Mouse (Mus musculus): ENCODE measurements around the gene Nanos3. TPM values are rescaled to one million over a fixed set of nuclear protein-coding genes. Genes with fewer than 3 reads are reported as not detected.

The Nanos3 gene
- 0.19 and 0.23 TPM in 2 replicates for polyA plus RNA-seq (2012; rRNA removed; ENCODE audit: low replicate concordance)

GRCm38 (mm10) chr8:84185117-84185516, at the start of gene Nanos3:
Gene Nanos3, minus strand, starts transcription at chr8:84185217.

DNA sequence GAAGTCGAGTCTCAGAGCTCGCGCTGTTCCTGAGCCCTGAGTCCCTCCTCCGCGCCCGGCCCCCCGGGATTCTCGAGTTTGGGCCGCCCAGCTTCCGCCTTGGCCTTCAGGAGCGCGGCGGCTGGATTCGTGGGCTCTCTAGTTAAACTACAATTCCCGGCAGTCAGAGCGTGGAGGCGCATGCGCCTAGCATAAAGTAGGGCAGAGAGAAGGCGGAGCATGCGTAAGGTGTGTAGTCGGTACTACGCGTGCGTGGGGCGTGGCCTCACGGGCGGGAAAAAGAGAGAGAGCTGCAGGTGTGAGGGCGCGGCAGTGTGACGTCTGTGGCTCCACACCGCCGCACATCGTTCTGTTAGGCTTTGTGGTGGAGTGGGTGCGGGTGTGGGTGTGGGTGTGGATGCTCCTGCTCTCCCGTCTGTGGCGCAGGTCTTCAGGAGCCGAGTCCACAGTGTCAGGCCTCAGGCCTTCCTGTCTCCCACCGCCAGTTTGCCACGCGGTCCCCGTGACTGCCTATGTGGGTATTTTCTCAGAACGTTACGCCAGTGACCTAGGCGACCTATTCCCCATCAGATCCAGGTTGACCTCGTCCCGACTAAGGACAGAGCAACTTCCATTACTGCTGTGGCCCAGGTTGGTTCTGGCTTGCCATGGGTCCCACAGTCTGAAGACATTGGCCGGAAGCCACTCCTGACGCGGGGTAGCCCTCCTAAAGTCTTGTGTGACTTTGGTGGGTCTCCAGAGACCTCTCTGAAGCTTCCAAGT, 37.1 kb downstream of the Nanos3 start, which contains the start of the genes Cc2d1a and 4930432K21Rik:
TSS of gene Cc2d1a (minus strand) at position 168 of the 762 bp plus-strand sequence.
TSS of gene 4930432K21Rik (plus strand) at position 257 of the 762 bp plus-strand sequence.

GRCm38 (mm10) chr8:84125656-84126055, 59.4 kb downstream of the Nanos3 start, which contains the start of gene Podnl1:
Gene Podnl1, plus strand, starts transcription at chr8:84125989.

Other genes with a start within 250 kb of the Nanos3 start
- gene Gm10644, start 230.0 kb downstream of the Nanos3 start, polyA plus RNA-seq (2012; rRNA removed; ENCODE audit: low replicate concordance), result 2.4 and 3.7 TPM in 2 replicates
- 8.2 and 20.3 TPM in 2 replicates for gene Asf1b, start 229.7 kb downstream of the Nanos3 start, polyA plus RNA-seq (2012; rRNA removed; ENCODE audit: low replicate concordance)
- gene Prkaca, start 212.2 kb downstream of the Nanos3 start, polyA plus RNA-seq (2012; rRNA removed; ENCODE audit: low replicate concordance), result 102 and 146 TPM in 2 replicates
- gene Samd1, start 187.5 kb downstream of the Nanos3 start, polyA plus RNA-seq (2012; rRNA removed; ENCODE audit: low replicate concordance), result 46.9 and 49.2 TPM in 2 replicates
- 0.55 TPM in 1 of 2 replicates, not detected in the other for gene 1700067K01Rik, start 183.7 kb downstream of the Nanos3 start, polyA plus RNA-seq (2012; rRNA removed; ENCODE audit: low replicate concordance)
- 0.47 and 0.85 TPM in 2 replicates for gene 2210011C24Rik, start 173.0 kb downstream of the Nanos3 start, polyA plus RNA-seq (2012; rRNA removed; ENCODE audit: low replicate concordance)
- 0.29 and 0.61 TPM in 2 replicates for gene Palm3, start 163.7 kb downstream of the Nanos3 start, polyA plus RNA-seq (2012; rRNA removed; ENCODE audit: low replicate concordance)
- gene Il27ra, start 142.6 kb downstream of the Nanos3 start, polyA plus RNA-seq (2012; rRNA removed; ENCODE audit: low replicate concordance), result 39.9 and 64.5 TPM in 2 replicates
- 0.45 and 4.9 TPM in 2 replicates for gene Rln3, start 140.2 kb downstream of the Nanos3 start, polyA plus RNA-seq (2012; rRNA removed; ENCODE audit: low replicate concordance)
- gene Gm10643, start 120.1 kb downstream of the Nanos3 start, polyA plus RNA-seq (2012; rRNA removed; ENCODE audit: low replicate concordance), result 0.47 and 1.1 TPM in 2 replicates
- 26.0 and 50.0 TPM in 2 replicates for gene Rfx1, start 118.4 kb downstream of the Nanos3 start, polyA plus RNA-seq (2012; rRNA removed; ENCODE audit: low replicate concordance)
- 51.1 and 78.9 TPM in 2 replicates for gene Dcaf15, start 80.4 kb downstream of the Nanos3 start, polyA plus RNA-seq (2012; rRNA removed; ENCODE audit: low replicate concordance)
- gene Podnl1, start 59.2 kb downstream of the Nanos3 start, polyA plus RNA-seq (2012; rRNA removed; ENCODE audit: low replicate concordance), result 3.0 and 7.2 TPM in 2 replicates
- gene Cc2d1a, start 37.3 kb downstream of the Nanos3 start, polyA plus RNA-seq (2012; rRNA removed; ENCODE audit: low replicate concordance), result 23.4 and 36.5 TPM in 2 replicates
- 0.98 and 1.0 TPM in 2 replicates for gene 4930432K21Rik, start 37.2 kb downstream of the Nanos3 start, polyA plus RNA-seq (2012; rRNA removed; ENCODE audit: low replicate concordance)
- 16.4 and 26.3 TPM in 2 replicates for gene Zswim4, start 51.8 kb upstream of the Nanos3 start, polyA plus RNA-seq (2012; rRNA removed; ENCODE audit: low replicate concordance)
- gene D8Ertd738e, start 64.5 kb upstream of the Nanos3 start, polyA plus RNA-seq (2012; rRNA removed; ENCODE audit: low replicate concordance), result 112 and 138 TPM in 2 replicates
- 52.5 and 169 TPM in 2 replicates for gene Mri1, start 72.1 kb upstream of the Nanos3 start, polyA plus RNA-seq (2012; rRNA removed; ENCODE audit: low replicate concordance)
- gene Ccdc130, start 85.2 kb upstream of the Nanos3 start, polyA plus RNA-seq (2012; rRNA removed; ENCODE audit: low replicate concordance), result 31.4 and 43.9 TPM in 2 replicates
- gene Cacna1a, start 203.2 kb upstream of the Nanos3 start, polyA plus RNA-seq (2012; rRNA removed; ENCODE audit: low replicate concordance), result 22.6 and 61.2 TPM in 2 replicates

Data from mammary gland, adult 2 months (tissue).